Mouse (Mus musculus) right cerebral cortex, postnatal 14 days (tissue): ENCODE measurements around the gene Tor1b.

ENCODE experiments used
- DNase-seq: peaks from one replicate; pipeline ENCODE4 v3.0.0; 2022

Gene Tor1b

DNA sequence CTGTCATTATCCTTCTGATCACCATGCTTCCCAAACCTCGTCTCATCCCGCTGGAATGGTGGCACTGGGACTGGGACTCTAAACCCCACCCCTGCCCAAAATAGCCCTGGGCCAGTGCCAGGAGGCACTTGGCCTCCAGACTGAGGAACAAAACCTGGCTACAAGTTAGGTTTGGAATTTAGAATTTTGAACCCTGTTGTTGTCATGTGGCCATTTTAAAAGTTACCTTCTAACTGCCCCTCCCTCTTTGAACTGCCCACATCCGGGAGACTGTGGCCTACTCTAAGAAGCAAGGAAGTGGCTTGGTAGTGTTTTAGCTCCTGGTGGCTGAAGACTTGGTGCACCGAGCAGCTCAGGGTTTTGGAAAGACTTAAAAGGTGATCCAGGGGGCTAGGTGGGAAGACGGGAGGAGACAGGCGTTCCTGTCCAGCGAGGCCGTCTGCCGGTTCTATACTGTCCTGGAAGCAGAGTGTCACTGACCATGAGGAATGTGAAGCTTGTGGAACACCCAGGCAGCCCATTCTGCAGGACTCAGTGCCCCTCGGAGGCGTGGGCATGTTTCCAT, 42.8 kb downstream of the Tor1b start:
- DNase-seq: no peak

DNA sequence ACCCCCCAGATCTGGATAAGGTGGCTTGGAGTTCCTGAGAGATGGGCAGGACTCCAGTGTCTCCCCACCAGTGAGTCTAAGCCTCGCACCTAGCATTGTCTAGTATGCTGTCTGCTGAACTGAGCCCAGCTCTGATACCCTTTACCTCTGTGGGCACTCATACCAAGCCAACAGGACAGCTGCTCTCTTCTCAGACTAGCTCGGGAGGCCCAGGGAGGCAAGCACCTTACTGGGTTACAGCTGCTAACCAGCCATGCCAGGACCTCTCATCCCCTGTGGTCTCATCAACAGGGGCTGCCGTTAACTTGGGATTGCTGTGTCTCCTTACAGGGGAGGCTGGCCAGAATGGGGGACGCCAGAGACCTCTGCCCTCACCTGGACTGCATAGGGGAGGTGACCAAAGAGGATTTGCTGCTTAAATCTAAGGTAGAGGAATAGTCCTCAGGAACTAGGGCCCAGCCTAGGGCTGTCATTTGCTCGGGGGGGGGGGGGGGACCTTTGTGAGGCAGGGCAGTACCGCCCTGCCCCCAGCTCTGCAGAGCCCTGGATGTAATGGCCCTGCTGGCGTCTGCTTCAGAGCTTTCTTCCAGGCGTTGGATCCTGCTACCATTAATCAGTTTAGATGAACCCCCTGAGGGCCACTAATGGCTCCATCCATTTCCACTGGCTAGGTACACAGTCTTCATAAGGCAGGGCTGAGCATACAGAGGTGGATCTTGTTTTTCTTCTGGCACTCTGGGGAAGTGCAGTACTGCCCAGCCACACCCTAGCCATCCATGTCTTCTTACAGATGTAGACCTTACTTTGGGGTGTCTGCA, 45.9 kb downstream of the Tor1b start:
- no peak for DNase-seq

DNA sequence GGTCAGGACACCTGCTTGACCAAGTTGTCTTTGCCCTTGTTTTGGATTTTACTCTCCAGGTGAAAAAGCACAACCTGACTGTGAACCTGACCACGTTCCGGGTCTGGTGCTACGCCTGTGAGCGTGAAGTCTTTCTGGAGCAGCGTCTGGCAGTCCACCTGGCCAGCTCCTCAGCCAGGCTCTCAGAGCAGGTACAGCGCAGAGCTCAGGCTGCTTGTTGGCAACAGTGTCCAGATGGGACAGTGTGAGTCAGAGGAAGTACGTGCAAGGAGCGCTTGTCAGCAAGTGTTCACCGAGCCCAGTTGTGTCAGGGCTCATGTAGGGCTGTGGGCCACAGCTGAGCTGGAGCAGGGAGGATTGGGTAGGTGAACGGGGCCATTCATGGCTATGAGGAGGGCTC, 50.1 kb downstream of the Tor1b start:
- no peak for DNase-seq

DNA sequence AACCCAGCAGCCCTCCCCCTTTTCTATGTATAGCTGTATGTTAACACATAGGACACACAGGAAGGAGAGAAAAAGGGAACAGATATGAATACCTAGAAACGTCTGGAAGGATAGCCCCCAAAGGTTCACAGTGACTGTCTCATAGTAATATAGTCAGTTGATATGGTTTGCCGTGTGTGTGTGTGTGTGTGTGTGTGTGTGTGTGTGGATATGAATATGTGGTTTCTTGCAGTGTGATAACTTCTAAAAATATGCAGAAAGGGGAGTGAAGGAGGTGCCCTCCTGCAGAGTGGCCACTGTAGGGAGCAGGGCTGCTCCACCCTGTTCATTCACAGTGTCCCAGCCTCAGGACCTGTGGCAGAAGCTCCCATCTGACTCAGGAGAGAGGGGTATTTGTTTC, 52.7 kb downstream of the Tor1b start:
- no peak for DNase-seq

DNA sequence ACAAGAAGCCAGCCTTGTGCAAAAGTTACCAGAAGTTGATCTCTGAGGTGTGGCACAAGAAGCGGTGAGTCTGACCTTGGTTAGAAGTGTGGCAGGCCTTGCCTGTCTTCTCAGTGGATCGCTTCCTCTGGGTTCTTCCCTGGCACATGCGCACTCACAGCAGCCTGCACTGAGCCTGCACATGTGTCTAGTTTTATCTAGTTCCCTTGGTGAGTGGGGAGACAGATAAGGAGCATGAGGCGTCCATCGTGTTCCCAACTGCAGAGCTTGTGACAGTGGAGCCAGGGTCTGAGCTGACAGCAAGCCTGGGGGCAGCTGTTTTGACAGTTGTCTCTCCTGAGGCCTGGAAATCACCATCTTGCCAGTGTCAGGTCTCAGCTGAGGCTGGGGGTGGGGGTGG, 53.7 kb downstream of the Tor1b start:
- no peak for DNase-seq

DNA sequence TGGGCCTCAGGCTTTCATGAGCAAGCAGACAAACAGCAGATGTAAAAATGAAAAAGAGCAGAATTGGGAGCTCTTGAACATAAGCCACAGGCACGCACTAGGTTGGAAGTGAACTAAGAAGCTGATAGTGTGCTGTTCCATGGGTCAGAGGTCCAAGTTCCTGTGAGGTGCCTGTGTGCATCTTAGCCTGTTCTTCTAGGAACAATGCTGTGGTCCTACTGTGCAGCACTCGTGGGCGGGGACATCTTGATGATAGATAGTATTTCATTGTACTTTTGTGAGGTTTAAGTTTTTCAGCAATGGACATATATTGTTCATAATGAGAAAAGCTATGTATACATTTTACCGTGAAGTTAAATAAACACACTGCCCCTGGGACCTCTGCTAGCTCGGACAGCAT, 54.4 kb downstream of the Tor1b start:
- DNase-seq: no peak
